Comparison of ENCODE assay signal across 9 mouse cellular contexts in genomic region chr9:65281536-65282151, GRCm38 (mm10). TPM values are rescaled to one million over a fixed set of nuclear protein-coding genes. Genes with fewer than 3 reads are reported as not detected.
DNase-seq lines count a peak whose midpoint lies in the region; ATAC-seq and TF ChIP-seq lines count a peak whose summit lies in the region.
"Had no signal": no experiment of that assay in that cellular context is flagged by ENCODE, and none has a peak within 500 bp of the region (broad histone marks: within the 10 kb centered on the region; RNA-seq: fewer than 3 reads in every experiment).

No protein-coding gene starts in this region.

- H3K4me3 ChIP-seq in layer of hippocampus, adult 2 months: no peak overlapping the region
- no peak overlapping the region for H3K4me3 ChIP-seq in intestine, embryonic 16.5 days (ENCODE audit: low read length)

- TF ChIP-seq CTCF in layer of hippocampus, adult 2 months (conservative IDR thresholded peaks at IDR 0.05): peak; percentile 37

- no peaks in the 10 kb centered on the region for H3K4me1 ChIP-seq in intestine, embryonic 16.5 days (ENCODE audit: control insufficient read depth, insufficient read depth, low read length)

- H3K27me3 ChIP-seq in intestine, embryonic 16.5 days (replicated peaks; ENCODE audit: control insufficient read depth, insufficient read depth, low read length): no peaks in the 10 kb centered on the region

- no peaks in the 10 kb centered on the region for H3K9me3 ChIP-seq in intestine, embryonic 16.5 days (ENCODE audit: control insufficient read depth, low read length)

- no peaks in the 10 kb centered on the region for H3K36me3 ChIP-seq in intestine, embryonic 16.5 days (ENCODE audit: control insufficient read depth, insufficient read depth, low read length)

- H3K9ac ChIP-seq in intestine, embryonic 16.5 days (ENCODE audit: low read depth, low read length): no peak overlapping the region

- peak overlapping the region; percentile 70 for H3K27ac ChIP-seq in layer of hippocampus, adult 2 months
- H3K27ac ChIP-seq in intestine, embryonic 16.5 days (ENCODE audit: low read length): no peak overlapping the region

- no peak for ATAC-seq in intestine, embryonic 16.5 days

- WGBS in intestine, embryonic 16.5 days: 74% methylated on average over 5 of the region's 5 CpGs

- H3K4me2 ChIP-seq in intestine, embryonic 16.5 days (ENCODE audit: low read depth, low read length): no peak overlapping the region
- H3K4me2 ChIP-seq: midbrain, embryonic 11.5 days had no signal

- DNase-seq in adrenal gland, adult 2 months: peak; percentile 38
- no peak for DNase-seq in adrenal gland, postnatal 4 days (ENCODE audit: low spot score in 2 of 2)
- no peak for DNase-seq in layer of hippocampus, adult 2 months (ENCODE audit: low spot score in 2 of 2)
- DNase-seq in layer of hippocampus, postnatal 25 days (ENCODE audit: extremely low spot score in 1 of 2, low spot score in 1 of 2): no peak
- DNase-seq in ZHBTc4 (ENCODE audit: low read depth, low spot score): peak; percentile 30
- peak; percentile 48 for DNase-seq in gastrocnemius, postnatal 25 days
- DNase-seq in urinary bladder, adult 2 months (ENCODE audit: low spot score): no peak

RNA-seq across cellular contexts. Expression of gene Clpx, which starts 12.4 kb away (rescaled TPM):
- 10 to 100 TPM; 56.3 to 75.6 TPM for total RNA-seq in adrenal gland, adult 2 months (2021)
- 20.2 and 26.2 TPM in 2 replicates for polyA plus RNA-seq in adrenal gland, adult 2 months (2012; rRNA removed)
- 10 to 100 TPM; 72.0 to 81.7 TPM for total RNA-seq in adrenal gland, postnatal 4 days (2021)
- 10 to 100 TPM; 32.6 to 35.8 TPM for total RNA-seq in layer of hippocampus, adult 2 months (2021)
- 10 to 100 TPM; 32.8 to 33.3 TPM for total RNA-seq in layer of hippocampus, postnatal 25 days (2021)
- 10 to 100 TPM; 44.9 to 60.0 TPM for total RNA-seq in gastrocnemius, postnatal 25 days (2021)
- 46.6 and 49.7 TPM in 2 replicates for polyA plus RNA-seq in intestine, embryonic 16.5 days (2015; fragmentation: Nextera tagmentation; extraction: Ambion mirVana)
- 23.9 and 25.2 TPM in 2 replicates for polyA plus RNA-seq in urinary bladder, adult 2 months (2012; rRNA removed)

RNA-seq across cellular contexts. Expression of gene Cilp, which starts 16.7 kb away (rescaled TPM):
- total RNA-seq in adrenal gland, adult 2 months (2021): 1 to 10 TPM; 4.6 to 8.5 TPM
- 2.3 and 3.7 TPM in 2 replicates for polyA plus RNA-seq in adrenal gland, adult 2 months (2012; rRNA removed)
- total RNA-seq in adrenal gland, postnatal 4 days (2021): 1 to 10 TPM; 4.8 to 7.6 TPM
- under 1 TPM in 1 of 2 experiments, not detected in 1; 0.26 TPM for total RNA-seq in layer of hippocampus, adult 2 months (2021)
- not detected for total RNA-seq in layer of hippocampus, postnatal 25 days (2021)
- total RNA-seq in gastrocnemius, postnatal 25 days (2021): 100 to 1,000 TPM in 1 of 2 experiments, 10 to 100 TPM in 1; 28.8 to 105 TPM
- 1.7 and 2.0 TPM in 2 replicates for polyA plus RNA-seq in intestine, embryonic 16.5 days (2015; fragmentation: Nextera tagmentation; extraction: Ambion mirVana)
- 1.5 and 4.2 TPM in 2 replicates for polyA plus RNA-seq in urinary bladder, adult 2 months (2012; rRNA removed)

Comparison
In these comparisons a context has a peak if more than half of its experiments do, and no peak if none do; other contexts are left out.
1. DNase-seq: peak in adrenal gland, adult 2 months (single experiment), ZHBTc4 (single experiment) and gastrocnemius, postnatal 25 days (single experiment); none in adrenal gland, postnatal 4 days (0 of 2), layer of hippocampus, adult 2 months (0 of 2), layer of hippocampus, postnatal 25 days (0 of 2) and urinary bladder, adult 2 months (single experiment).
2. RNA of gene Cilp, which starts 16.7 kb away (total RNA-seq): 28.8 to 105 TPM in gastrocnemius, postnatal 25 days, 4.6 to 8.5 TPM in adrenal gland, adult 2 months and 4.8 to 7.6 TPM in adrenal gland, postnatal 4 days; 0.26 TPM in layer of hippocampus, adult 2 months and not detected in layer of hippocampus, postnatal 25 days; every median in the first group is over 4 times any median in the second.